Mouse (Mus musculus): ENCODE measurements around the gene Rab3ip. TPM values are rescaled to one million over a fixed set of nuclear protein-coding genes. Genes with fewer than 3 reads are reported as not detected.

Gene Rab3ip
- total RNA-seq, 2 experiments from 2014 or later: 64.2 to 70.9 TPM

GRCm38 (mm10) chr10:116904503-116904908 lies 46.1 kb downstream of the Rab3ip start:
- no peak overlapping the region for H3K27ac ChIP-seq
- no peak for TF ChIP-seq CTCF (conservative IDR thresholded peaks at IDR 0.05)
- no peak for DNase-seq (ENCODE audit: low spot score in 2 of 2)
- H3K4me3 ChIP-seq: no peak overlapping the region

- no peak for DNase-seq (ENCODE audit: low spot score in 2 of 2)
- no peak for TF ChIP-seq CTCF (conservative IDR thresholded peaks at IDR 0.05)
- Histone ChIP-seq H3K27ac (no peak within 1 kb of the TSS), H3K4me3 (no peak within 1 kb of the TSS)
Observed at GRCm38 (mm10) chr10:116896336-116897177, 54.0 kb downstream of the Rab3ip start, which contains the start of gene Myrfl. Gene Myrfl, minus strand, starts transcription at chr10:116896919.

DNA sequence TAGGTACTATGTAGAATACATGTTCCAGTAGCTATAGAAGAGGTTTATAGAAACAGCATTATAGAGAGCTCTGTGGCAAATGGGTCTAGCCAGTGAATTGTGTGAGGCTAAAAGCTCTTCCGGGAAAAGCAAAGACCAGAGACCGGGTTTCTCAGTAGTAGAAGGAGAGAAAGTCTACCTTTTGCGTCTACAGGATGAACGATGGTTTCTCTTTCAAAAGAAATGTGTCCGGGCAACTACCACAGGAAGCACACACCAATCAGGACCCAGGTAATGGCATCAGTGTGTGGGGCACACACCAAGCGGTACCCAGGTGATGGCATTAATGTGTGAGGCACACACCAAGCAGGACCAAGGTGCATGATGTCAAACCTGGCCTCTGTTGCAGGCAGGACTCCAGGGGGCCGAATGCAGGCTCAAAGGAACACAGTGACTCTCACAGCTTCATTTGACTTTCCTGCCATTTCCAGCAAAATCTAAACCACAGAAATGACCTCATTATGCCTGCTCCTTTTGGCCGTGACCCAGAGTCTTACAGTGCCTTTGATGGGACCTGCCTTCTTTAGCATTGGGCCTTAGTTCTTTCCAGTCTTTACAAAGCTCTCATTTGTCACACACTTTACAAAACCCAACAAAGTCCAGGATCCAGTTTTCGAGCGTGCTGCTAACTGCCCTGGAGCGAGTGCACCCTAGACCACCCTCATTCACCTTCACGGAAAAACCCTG lies 55.3 kb downstream of the Rab3ip start:
- Histone ChIP-seq H3K27ac (no peak overlapping the region), H3K4me3 (no peak overlapping the region)
- DNase-seq (ENCODE audit: low spot score in 2 of 2): no peak
- TF ChIP-seq CTCF (conservative IDR thresholded peaks at IDR 0.05): no peak

DNA sequence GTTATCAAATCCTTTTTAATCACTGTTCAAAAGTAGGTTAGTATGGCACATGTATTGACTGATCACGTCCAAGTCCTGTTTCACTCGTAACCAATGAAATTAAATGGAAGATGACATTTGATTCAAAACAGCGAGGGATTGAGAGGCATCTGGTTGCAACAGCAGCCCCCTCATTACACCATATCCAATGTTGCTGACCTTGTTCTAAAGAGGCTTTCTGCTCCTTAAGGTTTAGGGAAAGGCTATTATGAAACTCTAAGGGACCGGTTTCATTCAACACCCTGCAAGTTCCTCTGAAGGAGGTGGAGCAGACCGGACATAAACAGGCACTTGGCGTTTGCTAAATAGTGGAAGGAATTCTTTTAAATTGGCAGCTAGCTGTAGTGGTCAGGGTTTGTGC lies 56.0 kb downstream of the Rab3ip start:
- Histone ChIP-seq H3K27ac (no peak overlapping the region), H3K4me3 (no peak overlapping the region)
- no peak for DNase-seq (ENCODE audit: low spot score in 2 of 2)
- TF ChIP-seq CTCF (conservative IDR thresholded peaks at IDR 0.05): no peak

DNA sequence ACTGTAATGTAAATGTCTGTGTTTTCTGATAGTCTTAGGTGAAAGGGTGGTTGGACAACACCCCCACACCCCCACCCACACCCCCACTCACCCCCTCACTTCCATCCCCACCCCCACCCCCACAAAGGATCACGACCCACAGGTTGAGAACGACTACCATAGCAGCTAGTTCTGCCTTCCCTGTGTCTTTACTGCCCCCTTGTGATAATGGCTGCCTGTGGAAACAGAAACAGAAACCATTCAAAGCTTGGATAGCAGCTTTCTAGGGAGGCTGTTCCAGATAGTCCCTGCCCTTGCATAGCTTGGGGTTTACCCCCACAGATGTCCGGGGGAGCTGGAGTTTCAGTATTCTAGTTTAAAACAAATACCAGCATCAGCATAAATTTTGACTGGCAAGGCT lies 56.8 kb downstream of the Rab3ip start:
- H3K4me3 ChIP-seq: no peak overlapping the region
- DNase-seq (ENCODE audit: low spot score in 2 of 2): peak; percentile 41 to 58
- H3K27ac ChIP-seq: no peak overlapping the region
- TF ChIP-seq CTCF (conservative IDR thresholded peaks at IDR 0.05): peak; percentile 72

DNA sequence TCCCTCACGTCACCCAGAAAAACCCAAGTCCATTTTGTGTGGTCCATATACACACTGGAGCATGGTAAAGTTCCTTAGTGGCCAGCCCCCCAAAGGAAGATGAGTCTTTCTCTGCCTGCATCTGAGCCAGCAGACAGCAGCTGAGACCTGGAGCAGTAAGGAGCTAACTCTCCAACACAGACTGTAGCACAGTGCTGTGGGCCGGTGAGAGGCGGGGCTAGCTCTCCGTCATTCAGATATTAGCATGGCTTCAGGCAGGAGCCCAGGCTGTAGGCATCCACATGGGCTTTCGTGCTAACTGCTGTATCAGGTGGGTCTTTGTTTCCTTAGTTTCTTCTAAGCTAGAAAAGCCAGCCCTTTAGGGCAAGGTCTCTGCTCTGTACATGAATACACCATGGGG lies 60.0 kb downstream of the Rab3ip start:
- no peak for DNase-seq (ENCODE audit: low spot score in 2 of 2)
- Histone ChIP-seq H3K27ac (no peak overlapping the region), H3K4me3 (no peak overlapping the region)
- no peak for TF ChIP-seq CTCF (conservative IDR thresholded peaks at IDR 0.05)

GRCm38 (mm10) chr10:116884552-116884951 lies 66.0 kb downstream of the Rab3ip start:
- DNase-seq (ENCODE audit: low spot score in 2 of 2): no peak
- Histone ChIP-seq H3K4me3 (no peak overlapping the region), H3K27ac (no peak overlapping the region)
- no peak for TF ChIP-seq CTCF (conservative IDR thresholded peaks at IDR 0.05)

DNA sequence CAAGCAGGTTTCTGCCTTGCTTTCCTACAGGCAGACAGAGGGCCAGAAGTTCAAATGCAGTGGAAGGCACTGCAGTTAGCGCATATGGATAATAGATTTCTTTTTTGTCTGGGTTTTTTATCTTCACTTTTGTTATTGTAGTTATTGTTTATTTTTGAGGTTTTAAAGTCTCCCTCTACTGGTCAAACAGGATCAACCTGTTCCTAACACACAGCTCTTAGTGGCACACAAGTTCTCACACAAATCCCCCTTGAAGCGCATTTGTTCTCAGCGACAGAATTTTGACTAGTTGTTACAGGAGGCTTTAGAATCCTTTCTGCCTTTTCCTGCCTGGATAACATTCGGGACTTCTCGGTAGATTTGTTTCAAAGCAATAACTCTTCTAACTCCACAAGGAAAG lies 67.0 kb downstream of the Rab3ip start:
- Histone ChIP-seq H3K4me3 (no peak overlapping the region), H3K27ac (no peak overlapping the region)
- no peak for DNase-seq (ENCODE audit: low spot score in 2 of 2)
- TF ChIP-seq CTCF (conservative IDR thresholded peaks at IDR 0.05): peak; percentile 65

GRCm38 (mm10) chr10:116877436-116877835 lies 73.1 kb downstream of the Rab3ip start:
- TF ChIP-seq CTCF (conservative IDR thresholded peaks at IDR 0.05): no peak
- no peak for DNase-seq (ENCODE audit: low spot score in 2 of 2)
- Histone ChIP-seq H3K27ac (no peak overlapping the region), H3K4me3 (no peak overlapping the region)

GRCm38 (mm10) chr10:116874490-116874889 lies 76.1 kb downstream of the Rab3ip start:
- no peak for TF ChIP-seq CTCF (conservative IDR thresholded peaks at IDR 0.05)
- DNase-seq (ENCODE audit: low spot score in 2 of 2): no peak
- Histone ChIP-seq H3K4me3 (no peak overlapping the region), H3K27ac (no peak overlapping the region)

GRCm38 (mm10) chr10:116872016-116872410 lies 78.6 kb downstream of the Rab3ip start:
- H3K4me3 ChIP-seq: no peak overlapping the region
- DNase-seq (ENCODE audit: low spot score in 2 of 2): no peak
- H3K27ac ChIP-seq: no peak overlapping the region
- no peak for TF ChIP-seq CTCF (conservative IDR thresholded peaks at IDR 0.05)

DNA sequence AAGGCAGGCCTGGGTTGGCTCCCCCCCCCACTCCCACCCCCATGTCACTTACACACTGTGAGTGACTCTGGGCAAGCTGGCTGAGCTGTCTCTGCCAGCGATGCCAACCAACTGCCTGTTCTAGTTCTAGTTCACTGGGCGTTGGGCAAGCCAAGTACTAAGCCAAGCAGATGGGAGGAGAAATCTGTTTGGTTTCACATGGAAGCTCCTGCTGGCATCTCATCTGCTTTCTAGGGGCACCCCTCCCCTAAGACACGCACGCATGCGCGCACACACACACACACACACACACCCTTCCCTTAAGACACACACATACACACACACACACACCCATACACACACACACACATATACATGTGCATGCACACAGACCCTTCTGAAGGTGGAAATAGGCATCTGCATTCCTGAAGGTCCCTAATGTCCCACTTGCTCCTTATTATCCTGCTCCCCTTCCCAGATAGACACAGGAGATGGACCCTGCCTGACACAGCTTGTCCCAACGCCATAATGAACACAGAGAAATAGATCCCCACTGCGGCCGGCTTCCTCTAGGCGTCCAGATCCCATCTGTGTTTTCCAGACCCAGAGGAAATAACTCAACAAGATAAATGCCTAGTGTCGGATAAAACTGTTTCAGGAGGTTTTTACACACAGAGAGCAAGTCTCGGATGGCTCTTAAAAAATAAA lies 79.1 kb downstream of the Rab3ip start:
- Histone ChIP-seq H3K4me3 (no peak overlapping the region), H3K27ac (peak overlapping the region; percentile 39; the same call in 1 of the 2 replicates)
- peak; percentile 73 to 75 for DNase-seq (ENCODE audit: low spot score in 2 of 2)
- no peak for TF ChIP-seq CTCF (conservative IDR thresholded peaks at IDR 0.05)

GRCm38 (mm10) chr10:116870819-116871218 lies 79.8 kb downstream of the Rab3ip start:
- H3K27ac ChIP-seq: peak overlapping the region; percentile 39; the same call in 1 of the 2 replicates
- TF ChIP-seq CTCF (conservative IDR thresholded peaks at IDR 0.05): no peak

More at GRCm38 (mm10) chr10:116870819-116871218, 79.8 kb downstream of the Rab3ip start:
- H3K4me3 ChIP-seq: no peak overlapping the region
- no peak for DNase-seq (ENCODE audit: low spot score in 2 of 2)

Other genes with a start within 250 kb of the Rab3ip start
- gene Myrfl, start 53.9 kb downstream of the Rab3ip start, total RNA-seq (2021): under 1 TPM; 0.32 to 0.33 TPM
- not detected for gene Gm10271, start 21.8 kb upstream of the Rab3ip start, total RNA-seq (2021)
- 1 to 10 TPM; 2.1 to 2.4 TPM for gene Best3, start 35.5 kb upstream of the Rab3ip start, total RNA-seq (2021)
- under 1 TPM in 1 of 2 experiments, not detected in 1; 0.32 TPM for gene Lrrc10, start 94.6 kb upstream of the Rab3ip start, total RNA-seq (2021)
- gene Cct2, start 113.0 kb upstream of the Rab3ip start, total RNA-seq (2021): 100 to 1,000 TPM; 167 to 176 TPM
- 10 to 100 TPM; 36.3 to 37.5 TPM for gene Frs2, start 197.8 kb upstream of the Rab3ip start, total RNA-seq (2021)